Mouse (Mus musculus) C2C12 (cell line): ENCODE measurements around the gene Abca13. TPM values are rescaled to one million over a fixed set of nuclear protein-coding genes. Genes with fewer than 3 reads are reported as not detected.

Experiments
- H3K27me3 ChIP-seq: one replicate; pipeline ENCODE4 v1.6.1; 2011; ENCODE audit not compliant: control insufficient read depth, insufficient read depth, insufficient read length
- H3K36me3 ChIP-seq: one replicate; pipeline ENCODE4 v1.6.1; 2011; ENCODE audit not compliant: control insufficient read depth, insufficient read depth
- H3K4me3 ChIP-seq: one replicate; pipeline ENCODE4 v1.5.1; 2011; ENCODE audit warnings: mild to moderate bottlenecking, control low read depth; ENCODE audit not compliant: poor library complexity, insufficient read depth, severe bottlenecking
- H3K79me2 ChIP-seq: one replicate; pipeline ENCODE4 v1.6.1; 2011; ENCODE audit not compliant: control insufficient read depth, insufficient read depth
- H3K79me3 ChIP-seq: one replicate; pipeline ENCODE4 v1.6.1; 2011; ENCODE audit warnings: low read depth, control low read depth
- H3ac ChIP-seq: one replicate; pipeline ENCODE3; 2011; ENCODE audit warnings: low read depth; ENCODE audit not compliant: control insufficient read depth, insufficient read length
- CEBPB ChIP-seq: IDR thresholded peaks from one replicate; pipeline ENCODE4 v1.6.1; 2011; ENCODE audit warnings: low read depth, mild to moderate bottlenecking, control low read depth, moderate library complexity
- CTCF ChIP-seq: IDR thresholded peaks from one replicate; pipeline ENCODE4 v1.5.1; 2011; ENCODE audit not compliant: control insufficient read depth, insufficient read depth, insufficient read length
- FOSL1 ChIP-seq: IDR thresholded peaks from one replicate; pipeline ENCODE4 v1.8.0; 2011; ENCODE audit warnings: mild to moderate bottlenecking, low read length; ENCODE audit not compliant: poor library complexity, insufficient read depth, severe bottlenecking
- MAX ChIP-seq: IDR thresholded peaks from one replicate; pipeline ENCODE4 v1.6.1; 2011; ENCODE audit warnings: mild to moderate bottlenecking, control low read depth
- MYOD1 ChIP-seq: IDR thresholded peaks from one replicate; pipeline ENCODE4 v1.6.1; 2011; ENCODE audit warnings: low read depth; ENCODE audit not compliant: control insufficient read depth, insufficient read length
- MYOG ChIP-seq: IDR thresholded peaks from one replicate; pipeline ENCODE4 v1.6.1; 2011; ENCODE audit not compliant: control insufficient read depth, insufficient read length; ENCODE audit errors: extremely low read depth
- USF1 ChIP-seq: IDR thresholded peaks from one replicate; pipeline ENCODE4 v1.6.1; 2011; ENCODE audit warnings: low read depth, mild to moderate bottlenecking, control low read depth, moderate library complexity
- polyA plus RNA-seq: library from polyadenylated mRNA; unstranded; fragments of >200 nt; fragmentation: generic; extraction: Trizol; gene quantifications from one replicate; pipeline ENCODE4 v1.2.1, GENCODE M21; 2012; ENCODE audit warnings: missing spikeins

The Abca13 gene
- polyA plus RNA-seq, 1 experiment = 0.04 TPM

GRCm38 (mm10) chr11:9731300-9731699 is 539.6 kb downstream of the Abca13 start:
- H3K79me3 ChIP-seq = no peaks in the 10 kb centered on the region
- H3K27me3 ChIP-seq = no peaks in the 10 kb centered on the region
- no peaks in the 10 kb centered on the region for H3K79me2 ChIP-seq
- H3K4me3 ChIP-seq = no peak overlapping the region
- H3ac ChIP-seq = no peak overlapping the region
- no peaks in the 10 kb centered on the region for H3K36me3 ChIP-seq
- TF ChIP-seq CTCF = no peak
- TF ChIP-seq FOSL1 = no peak
- no peak for TF ChIP-seq CEBPB
- no peak for TF ChIP-seq MYOG
- no peak for TF ChIP-seq MAX
- no peak for TF ChIP-seq USF1
- no peak for TF ChIP-seq MYOD1

Other genes with a start within 250 kb of the Abca13 start
- gene Pkd1l1, start 218.7 kb upstream of the Abca13 start, polyA plus RNA-seq = 0.04 TPM
- 6.9 TPM for gene Hus1, start 180.8 kb upstream of the Abca13 start, polyA plus RNA-seq
- not detected for gene Gm11992, start 143.3 kb upstream of the Abca13 start, polyA plus RNA-seq
- gene Sun3, start 143.0 kb upstream of the Abca13 start, polyA plus RNA-seq = not detected
- gene Upp1, start 73.8 kb upstream of the Abca13 start, polyA plus RNA-seq = 10.8 TPM